Comparison of ENCODE assay signal across 22 mouse cellular contexts in the genomic region with DNA sequence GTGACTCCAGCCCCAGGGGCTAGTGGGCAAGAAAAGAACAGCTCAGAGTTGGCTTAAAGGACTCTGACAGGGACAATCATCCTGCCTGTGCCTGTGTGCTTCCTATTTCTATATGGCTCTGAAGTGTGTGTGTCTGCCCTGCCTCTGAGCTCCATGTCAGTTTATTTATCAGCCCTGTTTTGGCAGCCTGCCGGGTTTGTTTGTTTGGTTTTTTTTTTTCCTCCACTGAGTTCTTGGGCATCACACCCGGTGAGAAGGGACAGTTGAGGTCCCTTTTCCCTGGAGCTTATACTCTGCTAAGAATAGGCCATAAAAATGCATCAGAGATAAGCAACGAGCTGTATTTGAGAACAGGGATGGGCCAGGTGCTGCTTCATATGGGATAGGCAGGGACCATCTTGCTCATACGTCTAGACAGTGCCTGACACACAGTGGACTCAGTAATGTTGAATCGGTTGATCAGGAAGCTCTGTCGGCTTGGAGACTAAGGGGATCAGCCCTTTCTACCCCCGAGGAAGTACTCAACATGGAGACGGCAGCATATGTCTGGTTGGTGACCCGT. TPM values are rescaled to one million over a fixed set of nuclear protein-coding genes. Genes with fewer than 3 reads are reported as not detected.
A peak's percentile ranks its signal among the peaks of the same experiment; 100 is the strongest.
DNase-seq lines count a peak whose midpoint lies in the region; ATAC-seq and TF ChIP-seq lines count a peak whose summit lies in the region.
"Had no signal": no experiment of that assay in that cellular context is flagged by ENCODE, and none has a peak within 500 bp of the region (broad histone marks: within the 10 kb centered on the region; RNA-seq: fewer than 3 reads in every experiment).

No protein-coding gene starts in this region.

- no peaks in the 10 kb centered on the region for H3K36me3 ChIP-seq in kidney, embryonic 15.5 days
- H3K36me3 ChIP-seq in megakaryocyte, embryonic 14.5 days (replicated peaks; ENCODE audit: low read length), result no peaks in the 10 kb centered on the region
- no peaks in the 10 kb centered on the region for H3K36me3 ChIP-seq in intestine, embryonic 15.5 days
- H3K36me3 ChIP-seq in small intestine, adult 2 months (ENCODE audit: control insufficient read depth, insufficient read depth, low read length), result no peaks in the 10 kb centered on the region
- H3K36me3 ChIP-seq: embryonic facial prominence, embryonic 12.5 days; forebrain, embryonic 15.5 days; hindbrain, embryonic 10.5 days; limb, embryonic 15.5 days; midbrain, embryonic 10.5 days had no signal

- no peak for ATAC-seq in kidney, embryonic 15.5 days (replicated peaks; ENCODE audit: low FRiP score)
- ATAC-seq in megakaryocyte, adult 5-6 weeks (ENCODE audit: poor library complexity, severe bottlenecking), result no peak
- ATAC-seq in intestine, embryonic 15.5 days, result peak; percentile 40
- ATAC-seq: forebrain, embryonic 15.5 days had no signal

- WGBS in kidney, embryonic 15.5 days, result 55% methylated on average over 9 of the region's 9 CpGs
- WGBS in intestine, embryonic 15.5 days, result 45% methylated on average over 9 of the region's 9 CpGs
- WGBS in small intestine, adult 2 months, result 11% methylated on average over 9 of the region's 9 CpGs

- peak overlapping the region; percentile 29; the same call in 1 of the 2 replicates for H3K27ac ChIP-seq in kidney, embryonic 15.5 days
- H3K27ac ChIP-seq in intestine, embryonic 15.5 days, result peak overlapping the region; percentile 66
- H3K27ac ChIP-seq in small intestine, adult 2 months (ENCODE audit: insufficient read depth, low read depth, low read length), result peak overlapping the region; percentile 93
- H3K27ac ChIP-seq: embryonic facial prominence, embryonic 12.5 days; forebrain, embryonic 15.5 days; limb, embryonic 15.5 days; midbrain, embryonic 10.5 days had no signal

- peaks cover 48% of the 10 kb centered on the region for H3K4me1 ChIP-seq in kidney, embryonic 15.5 days
- H3K4me1 ChIP-seq in megakaryocyte, embryonic 14.5 days, result peaks cover 71% of the 10 kb centered on the region
- H3K4me1 ChIP-seq in intestine, embryonic 15.5 days (replicated peaks), result peaks cover 31% of the 10 kb centered on the region
- H3K4me1 ChIP-seq in small intestine, adult 2 months (ENCODE audit: control insufficient read depth, insufficient read depth, insufficient read length, low read length), result peaks cover 22% of the 10 kb centered on the region

- H3K4me2 ChIP-seq in kidney, embryonic 15.5 days, result no peak overlapping the region
- peak overlapping the region; percentile 18; the same call in 1 of the 2 replicates for H3K4me2 ChIP-seq in intestine, embryonic 15.5 days (replicated peaks)
- H3K4me2 ChIP-seq: forebrain, embryonic 15.5 days; limb, embryonic 15.5 days had no signal

- H3K27me3 ChIP-seq in kidney, embryonic 15.5 days, result no peaks in the 10 kb centered on the region
- peaks cover 35% of the 10 kb centered on the region for H3K27me3 ChIP-seq in megakaryocyte, embryonic 14.5 days (replicated peaks)
- H3K27me3 ChIP-seq in intestine, embryonic 15.5 days (replicated peaks), result no peaks in the 10 kb centered on the region
- no peaks in the 10 kb centered on the region for H3K27me3 ChIP-seq in small intestine, adult 2 months (ENCODE audit: control insufficient read depth, insufficient read depth, low read length)
- H3K27me3 ChIP-seq: embryonic facial prominence, embryonic 12.5 days; forebrain, embryonic 15.5 days; limb, embryonic 15.5 days had no signal

- no peak for TF ChIP-seq POLR2A in small intestine, adult 2 months (IDR thresholded peaks at IDR 0.05; ENCODE audit: low read depth, low read length)

- no peak overlapping the region for H3K9ac ChIP-seq in kidney, embryonic 15.5 days
- no peak overlapping the region for H3K9ac ChIP-seq in intestine, embryonic 15.5 days
- H3K9ac ChIP-seq: embryonic facial prominence, embryonic 12.5 days; forebrain, embryonic 15.5 days; limb, embryonic 15.5 days had no signal

- TF ChIP-seq CTCF in small intestine, adult 2 months (IDR thresholded peaks at IDR 0.05; ENCODE audit: extremely low read depth, insufficient read length, insufficient replicate concordance, low read depth, low read length), result no peak

- DNase-seq in kidney, postnatal 25 days, result no peak
- DNase-seq in embryo, embryonic 11 days, result no peak
- DNase-seq in layer of hippocampus, adult 9-11 months, result no peak
- DNase-seq: adrenal gland, adult 2 months; cerebellum, adult 18-20 months; gastrocnemius, postnatal 36 days; kidney, postnatal 14 days; lung, adult 2 months; right cerebral cortex, postnatal 14 days; thymus, postnatal 4 days had no signal

- H3K9me3 ChIP-seq in kidney, embryonic 15.5 days (replicated peaks), result no peaks in the 10 kb centered on the region
- no peaks in the 10 kb centered on the region for H3K9me3 ChIP-seq in megakaryocyte, embryonic 14.5 days
- H3K9me3 ChIP-seq in intestine, embryonic 15.5 days, result no peaks in the 10 kb centered on the region
- H3K9me3 ChIP-seq: embryonic facial prominence, embryonic 12.5 days; forebrain, embryonic 15.5 days; hindbrain, embryonic 10.5 days; limb, embryonic 15.5 days; midbrain, embryonic 10.5 days had no signal

- H3K4me3 ChIP-seq in kidney, embryonic 15.5 days (replicated peaks), result no peak overlapping the region
- peak overlapping the region; percentile 51 for H3K4me3 ChIP-seq in megakaryocyte, embryonic 14.5 days (replicated peaks)
- H3K4me3 ChIP-seq in intestine, embryonic 15.5 days (replicated peaks), result no peak overlapping the region
- H3K4me3 ChIP-seq in small intestine, adult 2 months (ENCODE audit: low read depth, low read length), result peak overlapping the region; percentile 9; the same call in 1 of the 2 replicates
- H3K4me3 ChIP-seq: embryonic facial prominence, embryonic 12.5 days; forebrain, embryonic 15.5 days; hindbrain, embryonic 10.5 days; limb, embryonic 15.5 days; midbrain, embryonic 10.5 days had no signal

RNA-seq across cellular contexts. Expression of a gene that starts 11.0 kb away (rescaled TPM):
- polyA plus RNA-seq in kidney, embryonic 15.5 days (2015; fragmentation: Nextera tagmentation; extraction: Ambion mirVana), result 881 and 886 TPM in 2 replicates
- polyA plus RNA-seq in megakaryocyte, embryonic 14.5 days (2012; ENCODE audit: insufficient read depth, low replicate concordance), result 5.0 and 61.7 TPM in 2 replicates
- 28.5 and 32.6 TPM in 2 replicates for total RNA-seq in megakaryocyte, adult 5-6 weeks (2015)
- 25.4 and 29.3 TPM in 2 replicates for total RNA-seq in megakaryocyte, adult 5-6 weeks (2017)
- polyA plus RNA-seq in intestine, embryonic 15.5 days (2015; fragmentation: Nextera tagmentation; extraction: Ambion mirVana), result 432 and 487 TPM in 2 replicates
- 7.7 and 37.3 TPM in 2 replicates for polyA plus RNA-seq in small intestine, adult 2 months (2012; rRNA removed)

RNA-seq across cellular contexts. Expression of a gene that starts 11.4 kb away (rescaled TPM):
- polyA plus RNA-seq in kidney, embryonic 15.5 days (2015; fragmentation: Nextera tagmentation; extraction: Ambion mirVana), result not detected in 2 replicates
- polyA plus RNA-seq in megakaryocyte, embryonic 14.5 days (2012; ENCODE audit: insufficient read depth, low replicate concordance), result 2.1 TPM in 1 of 2 replicates, not detected in the other
- not detected in 2 replicates for total RNA-seq in megakaryocyte, adult 5-6 weeks (2015)
- not detected in 2 replicates for total RNA-seq in megakaryocyte, adult 5-6 weeks (2017)
- polyA plus RNA-seq in intestine, embryonic 15.5 days (2015; fragmentation: Nextera tagmentation; extraction: Ambion mirVana), result not detected in 2 replicates
- not detected in 2 replicates for polyA plus RNA-seq in small intestine, adult 2 months (2012; rRNA removed)
- total RNA-seq: adrenal gland, adult 2 months; common myeloid progenitor, adult 5-6 weeks; gastrocnemius, postnatal 36 days had no signal
- polyA plus RNA-seq: forebrain, embryonic 15.5 days; limb, embryonic 15.5 days; midbrain, embryonic 10.5 days had no signal

RNA-seq across cellular contexts. Expression of a gene that starts 11.6 kb away (rescaled TPM):
- polyA plus RNA-seq in kidney, embryonic 15.5 days (2015; fragmentation: Nextera tagmentation; extraction: Ambion mirVana), result not detected in 2 replicates
- not detected in 2 replicates for polyA plus RNA-seq in megakaryocyte, embryonic 14.5 days (2012; ENCODE audit: insufficient read depth, low replicate concordance)
- not detected in 2 replicates for total RNA-seq in megakaryocyte, adult 5-6 weeks (2015)
- not detected in 2 replicates for total RNA-seq in megakaryocyte, adult 5-6 weeks (2017)
- not detected in 2 replicates for polyA plus RNA-seq in intestine, embryonic 15.5 days (2015; fragmentation: Nextera tagmentation; extraction: Ambion mirVana)
- polyA plus RNA-seq in small intestine, adult 2 months (2012; rRNA removed), result not detected in 2 replicates
- total RNA-seq: adrenal gland, adult 2 months; common myeloid progenitor, adult 5-6 weeks; gastrocnemius, postnatal 36 days; layer of hippocampus, postnatal 14 days had no signal
- polyA plus RNA-seq: adrenal gland, adult 2 months; embryonic facial prominence, embryonic 12.5 days; hindbrain, embryonic 10.5 days; limb, embryonic 15.5 days; midbrain, embryonic 10.5 days had no signal

RNA-seq across cellular contexts. Expression of a gene that starts 40.1 kb away (rescaled TPM):
- polyA plus RNA-seq in kidney, embryonic 15.5 days (2015; fragmentation: Nextera tagmentation; extraction: Ambion mirVana), result 264 and 274 TPM in 2 replicates
- polyA plus RNA-seq in megakaryocyte, embryonic 14.5 days (2012; ENCODE audit: insufficient read depth, low replicate concordance), result 6.0 and 38.0 TPM in 2 replicates
- total RNA-seq in megakaryocyte, adult 5-6 weeks (2015), result 94.1 and 98.6 TPM in 2 replicates
- total RNA-seq in megakaryocyte, adult 5-6 weeks (2017), result 68.6 and 75.0 TPM in 2 replicates
- 200 and 203 TPM in 2 replicates for polyA plus RNA-seq in intestine, embryonic 15.5 days (2015; fragmentation: Nextera tagmentation; extraction: Ambion mirVana)
- 13.7 and 31.1 TPM in 2 replicates for polyA plus RNA-seq in small intestine, adult 2 months (2012; rRNA removed)

RNA-seq across cellular contexts. Expression of a gene that starts 41.0 kb away (rescaled TPM):
- polyA plus RNA-seq in kidney, embryonic 15.5 days (2015; fragmentation: Nextera tagmentation; extraction: Ambion mirVana), result 26.4 and 28.8 TPM in 2 replicates
- 19.2 and 43.3 TPM in 2 replicates for polyA plus RNA-seq in megakaryocyte, embryonic 14.5 days (2012; ENCODE audit: insufficient read depth, low replicate concordance)
- 24.3 and 24.9 TPM in 2 replicates for total RNA-seq in megakaryocyte, adult 5-6 weeks (2015)
- total RNA-seq in megakaryocyte, adult 5-6 weeks (2017), result 28.5 and 35.8 TPM in 2 replicates
- polyA plus RNA-seq in intestine, embryonic 15.5 days (2015; fragmentation: Nextera tagmentation; extraction: Ambion mirVana), result 22.1 and 24.9 TPM in 2 replicates
- 13.9 and 24.5 TPM in 2 replicates for polyA plus RNA-seq in small intestine, adult 2 months (2012; rRNA removed)

Comparison
In these comparisons a context has a peak if more than half of its experiments do, and no peak if none do; other contexts are left out.
1. H3K27ac ChIP-seq: peak in every context shown above with its lines; median percentile 93 in small intestine, adult 2 months; 66 in intestine, embryonic 15.5 days; 29 in kidney, embryonic 15.5 days.
2. H3K4me3 ChIP-seq: peak in megakaryocyte, embryonic 14.5 days (single experiment) and small intestine, adult 2 months (single experiment); none in kidney, embryonic 15.5 days (single experiment) and intestine, embryonic 15.5 days (single experiment).